Mouse (Mus musculus) heart, adult 2 months (tissue): ENCODE results near the gene Nudt3. TPM values are rescaled to one million over a fixed set of nuclear protein-coding genes. Genes with fewer than 3 reads are reported as not detected.
"Not testable (repeated sequence)": the region's sequence is repeated elsewhere in the genome, so short reads cannot be mapped to it uniquely, and the experiment has no call there.

Source experiments
- DNase-seq, 2 experiments: peaks; one replicate each; pipeline ENCODE4 v3.0.0; 2021
- H3K27ac ChIP-seq: fragments of 200-600 bp; 2 replicates; pipeline ENCODE4 v1.8.1; 2022
- H3K27me3 ChIP-seq: fragments of 200-500 bp; 2 replicates; pipeline ENCODE4 v1.6.1; 2012; ENCODE audit warnings: mild to moderate bottlenecking, low read length, inconsistent platforms, mixed read lengths; ENCODE audit not compliant: control insufficient read depth, insufficient read depth
- H3K36me3 ChIP-seq: fragments of 200-500 bp; 2 replicates; pipeline ENCODE4 v1.6.1; 2012; ENCODE audit warnings: low read length, inconsistent platforms; ENCODE audit not compliant: control insufficient read depth, insufficient read depth
- H3K4me1 ChIP-seq: fragments of 200-500 bp; 2 replicates; pipeline ENCODE4 v1.6.1; 2011; ENCODE audit warnings: low read length; ENCODE audit not compliant: control insufficient read depth, insufficient read depth
- H3K4me3 ChIP-seq: fragments of 200-600 bp; 2 replicates; pipeline ENCODE4 v1.8.1; 2022
- H3K79me2 ChIP-seq: fragments of 200-500 bp; replicated peaks from 2 replicates; pipeline ENCODE4 v1.6.1; 2012; ENCODE audit warnings: mild to moderate bottlenecking, inconsistent platforms, low read length, moderate library complexity, mixed read lengths; ENCODE audit not compliant: control insufficient read depth, insufficient read depth
- H3K9ac ChIP-seq: fragments of 200-500 bp; 2 replicates; pipeline ENCODE4 v1.6.1; 2012; ENCODE audit warnings: low read depth, mild to moderate bottlenecking, control low read depth, inconsistent platforms, low read length, mixed read lengths
- CTCF ChIP-seq: fragments of 200-600 bp; IDR thresholded peaks from 2 replicates; pipeline ENCODE4 v1.8.1; 2022; ENCODE audit warnings: antibody characterized with exemption, mild to moderate bottlenecking, moderate library complexity
- EP300 ChIP-seq: fragments of 200-500 bp; IDR thresholded peaks from 2 replicates; pipeline ENCODE4 v1.6.1; 2011; ENCODE audit warnings: low read depth, low read length, control low read depth; ENCODE audit not compliant: insufficient read depth
- POLR2A ChIP-seq: fragments of 200-500 bp; IDR thresholded peaks from 2 replicates; pipeline ENCODE4 v1.6.1; 2011; ENCODE audit warnings: mild to moderate bottlenecking, low read depth, low read length, control low read depth; ENCODE audit not compliant: insufficient read depth
- WGBS: fragments of 180-500 bp; shearing (Covaris S2); methylation state at CpG from one replicate; pipeline ENCODE4 v1.1.7; 2018; 5-methylcytosine and 5-hydroxymethylcytosine counted together
- intact Hi-C: fragments of 180-260 bp; cut with DNase I; formaldehyde crosslinking; loops from one replicate; pipeline ENCODE4 v1.15.1; 2025
- polyA plus RNA-seq: library from polyadenylated mRNA; depleted of rRNA; stranded (reverse); fragments of >200 nt; gene quantifications from 2 replicates; pipeline ENCODE4 v1.2.3, GENCODE M21; 2012
- total RNA-seq, 2 experiments: library from RNA; stranded (reverse); gene quantifications; 2 replicates each; pipeline ENCODE4 v1.2.3; 2021

Gene Nudt3
- total and polyA plus RNA-seq, 3 experiments: 143 to 346 (median 330) TPM

- intact Hi-C loops: no loop called here
- no peak overlapping the region for H3K4me3 ChIP-seq
- H3K4me1 ChIP-seq: peaks cover 1% of the 10 kb centered on the region; the same call in 1 of the 2 replicates
- 32% methylated on average over 7 of the region's 7 CpGs for WGBS
- H3K79me2 ChIP-seq: no peaks in the 10 kb centered on the region
- DNase-seq: no peak
- TF ChIP-seq POLR2A (no peak), CTCF (no peak), EP300 (no peak)
- H3K27ac ChIP-seq: no peak overlapping the region
- no peak overlapping the region for H3K9ac ChIP-seq
- no peaks in the 10 kb centered on the region for H3K27me3 ChIP-seq
- no peaks in the 10 kb centered on the region for H3K36me3 ChIP-seq
These were observed 22.5 kb upstream of the Nudt3 start for GRCm38 (mm10) chr17:27645807-27646206.

DNA sequence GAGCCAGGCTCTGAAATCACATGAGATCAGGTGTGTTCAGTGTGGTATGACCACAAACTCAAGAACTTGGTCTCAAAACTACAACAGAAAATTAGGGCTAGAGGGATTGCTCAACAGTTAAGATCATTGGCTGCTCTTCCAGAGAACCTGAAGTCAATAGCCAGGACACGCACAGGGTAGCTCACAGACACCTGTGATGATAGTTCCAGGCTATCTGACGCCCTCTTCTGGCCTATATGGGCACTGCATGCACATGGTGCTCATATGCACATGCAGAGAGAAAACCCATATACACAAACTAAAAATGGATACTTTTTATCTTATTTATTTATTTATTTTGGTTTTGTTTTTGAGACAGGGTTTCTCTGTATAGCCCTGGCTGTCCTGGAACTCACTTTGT lies 21.3 kb upstream of the Nudt3 start:
- WGBS: 50% methylated on average over 2 of the region's 2 CpGs
- TF ChIP-seq POLR2A (no peak), CTCF (peak; percentile 9; the same call in 1 of the 2 replicates)
- Histone ChIP-seq H3K27ac (no peak overlapping the region), H3K36me3 (no peaks in the 10 kb centered on the region), H3K27me3 (no peaks in the 10 kb centered on the region), H3K4me3 (no peak overlapping the region), H3K9ac (no peak overlapping the region), H3K79me2 (no peaks in the 10 kb centered on the region), H3K4me1 (no peaks in the 10 kb centered on the region)
- no peak for DNase-seq
- intact Hi-C loops: no loop called here

DNA sequence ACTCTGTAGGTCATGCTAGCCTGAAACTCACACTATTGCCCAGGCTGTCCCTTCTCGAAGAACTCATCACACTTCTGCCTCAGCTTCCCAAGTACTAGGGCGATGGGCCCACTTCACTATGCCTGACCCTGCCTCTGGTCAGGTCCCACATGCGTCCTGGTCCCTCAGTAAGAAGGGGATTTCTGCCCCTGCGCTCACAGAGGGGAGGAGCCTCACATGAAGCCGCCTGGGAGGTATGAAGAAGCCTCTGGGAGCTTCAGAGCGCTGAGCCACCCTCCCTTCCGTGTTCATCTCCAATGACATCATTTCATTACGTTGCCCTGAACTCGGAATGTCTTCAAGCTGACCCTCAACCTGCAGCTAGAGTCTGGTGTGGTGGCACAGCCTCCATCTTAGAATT lies 20.5 kb upstream of the Nudt3 start:
- intact Hi-C loops: no loop called here
- no peak for TF ChIP-seq EP300
- no peak for TF ChIP-seq CTCF
- TF ChIP-seq POLR2A: no peak
- no peak for DNase-seq
- H3K36me3 ChIP-seq: no peaks in the 10 kb centered on the region
- H3K4me3 ChIP-seq: no peak overlapping the region
- 84% methylated on average over 9 of the region's 9 CpGs for WGBS
- no peaks in the 10 kb centered on the region for H3K4me1 ChIP-seq
- no peak overlapping the region for H3K9ac ChIP-seq
- H3K27ac ChIP-seq: no peak overlapping the region
- H3K27me3 ChIP-seq: no peaks in the 10 kb centered on the region
- no peaks in the 10 kb centered on the region for H3K79me2 ChIP-seq

DNA sequence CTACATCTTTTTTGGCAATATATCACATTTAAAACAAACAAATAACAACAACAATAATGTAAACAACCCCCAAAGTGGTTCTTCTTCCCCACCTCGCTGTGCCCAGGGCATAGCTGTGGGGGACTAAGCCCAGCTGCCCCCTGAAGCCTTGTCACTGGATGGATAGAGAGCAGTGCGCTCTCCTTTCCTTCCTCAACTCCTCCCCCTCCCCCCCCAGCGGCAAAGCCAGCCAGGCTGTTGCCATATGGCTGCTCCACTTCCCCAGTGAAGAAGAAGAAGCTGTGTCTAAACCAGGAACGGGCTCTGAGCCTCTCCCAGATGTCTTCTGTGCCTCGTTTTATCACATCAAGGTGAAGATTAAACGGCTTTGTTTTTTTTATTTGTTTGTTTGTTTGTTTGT lies 19.8 kb upstream of the Nudt3 start:
- Histone ChIP-seq H3K79me2 (no peaks in the 10 kb centered on the region), H3K27ac (no peak overlapping the region), H3K4me1 (no peaks in the 10 kb centered on the region), H3K36me3 (no peaks in the 10 kb centered on the region), H3K9ac (no peak overlapping the region), H3K4me3 (no peak overlapping the region), H3K27me3 (no peaks in the 10 kb centered on the region)
- no peak for DNase-seq
- TF ChIP-seq POLR2A (no peak), CTCF (no peak), EP300 (no peak)
- 41% methylated on average over 6 of the region's 6 CpGs for WGBS
- intact Hi-C loops: no loop called here

GRCm38 (mm10) chr17:27642491-27643062 lies 19.3 kb upstream of the Nudt3 start:
- TF ChIP-seq CTCF: no peak
- TF ChIP-seq EP300: no peak
- no peak for TF ChIP-seq POLR2A
- peak in 1 of 2 experiments; percentile 43 for DNase-seq
- no peak overlapping the region for H3K27ac ChIP-seq
- no peaks in the 10 kb centered on the region for H3K79me2 ChIP-seq
- no peaks in the 10 kb centered on the region for H3K27me3 ChIP-seq
- intact Hi-C loops: no loop called here
- H3K4me1 ChIP-seq: no peaks in the 10 kb centered on the region
- 16% methylated on average over 12 of the region's 12 CpGs for WGBS
- H3K4me3 ChIP-seq: no peak overlapping the region
- H3K9ac ChIP-seq: no peak overlapping the region
- H3K36me3 ChIP-seq: no peaks in the 10 kb centered on the region

GRCm38 (mm10) chr17:27639851-27640250 lies 16.6 kb upstream of the Nudt3 start:
- H3K4me1 ChIP-seq, DNase-seq, H3K27ac ChIP-seq, H3K79me2 ChIP-seq, H3K9ac ChIP-seq, H3K27me3 ChIP-seq, H3K4me3 ChIP-seq, H3K36me3 ChIP-seq: not testable (repeated sequence)
- peak; percentile 40 for TF ChIP-seq CTCF
- intact Hi-C loops: loop anchor here (10.0 kb wide), 1 partner anchor 425 kb away; no protein-coding TSS in a partner anchor
- 87% methylated on average over 6 of the region's 6 CpGs for WGBS
